Mouse (Mus musculus) natural killer cell, adult 2 months (primary cell): Measurements from ENCODE around the gene Scd2.
"Not testable (repeated sequence)": the region's sequence is repeated elsewhere in the genome, so short reads cannot be mapped to it uniquely, and the experiment has no call there.

Source experiments
- DNase-seq, 2 experiments: peaks; one replicate each; pipeline ENCODE4 v3.0.0; 2022; ENCODE audit warnings: low spot score in 2 of 2

Scd2 gene

GRCm38 (mm10) chr19:44292941-44293768 lies at the start of gene Scd2:
TSS of gene Scd2 (plus strand) at chr19:44293674.
- peak in 1 of 2 experiments; percentile 36 for DNase-seq

GRCm38 (mm10) chr19:44245761-44246171 lies 47.7 kb upstream of the Scd2 start:
- DNase-seq: peak; percentile 47 to 52

DNA sequence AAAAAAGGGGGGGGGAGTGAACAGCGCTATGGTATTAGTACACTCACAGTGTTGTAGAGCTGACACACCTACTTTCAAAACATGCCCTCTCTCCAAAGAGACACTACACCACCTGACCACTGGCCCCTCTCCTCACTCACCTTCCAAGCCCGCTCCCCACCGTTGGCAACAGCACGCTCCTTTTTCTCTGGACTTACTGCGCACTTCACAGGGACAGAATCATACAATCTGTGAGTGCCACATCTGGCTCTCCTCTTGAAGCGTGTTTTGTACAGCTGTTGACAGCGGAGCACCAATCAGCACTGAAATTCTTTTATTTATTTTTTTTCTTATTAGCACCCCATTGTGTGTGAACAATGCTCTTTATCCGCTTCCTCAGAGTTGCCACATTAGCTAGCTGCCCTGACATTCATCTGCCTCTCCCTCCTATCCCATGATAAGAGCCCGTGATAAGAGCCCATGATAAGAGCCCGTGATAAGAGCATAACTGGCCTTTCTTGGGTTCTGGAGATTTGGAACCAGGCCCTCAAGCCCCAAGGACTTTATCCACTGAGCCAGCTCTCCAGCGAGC lies 47.0 kb upstream of the Scd2 start:
- DNase-seq: no peak

DNA sequence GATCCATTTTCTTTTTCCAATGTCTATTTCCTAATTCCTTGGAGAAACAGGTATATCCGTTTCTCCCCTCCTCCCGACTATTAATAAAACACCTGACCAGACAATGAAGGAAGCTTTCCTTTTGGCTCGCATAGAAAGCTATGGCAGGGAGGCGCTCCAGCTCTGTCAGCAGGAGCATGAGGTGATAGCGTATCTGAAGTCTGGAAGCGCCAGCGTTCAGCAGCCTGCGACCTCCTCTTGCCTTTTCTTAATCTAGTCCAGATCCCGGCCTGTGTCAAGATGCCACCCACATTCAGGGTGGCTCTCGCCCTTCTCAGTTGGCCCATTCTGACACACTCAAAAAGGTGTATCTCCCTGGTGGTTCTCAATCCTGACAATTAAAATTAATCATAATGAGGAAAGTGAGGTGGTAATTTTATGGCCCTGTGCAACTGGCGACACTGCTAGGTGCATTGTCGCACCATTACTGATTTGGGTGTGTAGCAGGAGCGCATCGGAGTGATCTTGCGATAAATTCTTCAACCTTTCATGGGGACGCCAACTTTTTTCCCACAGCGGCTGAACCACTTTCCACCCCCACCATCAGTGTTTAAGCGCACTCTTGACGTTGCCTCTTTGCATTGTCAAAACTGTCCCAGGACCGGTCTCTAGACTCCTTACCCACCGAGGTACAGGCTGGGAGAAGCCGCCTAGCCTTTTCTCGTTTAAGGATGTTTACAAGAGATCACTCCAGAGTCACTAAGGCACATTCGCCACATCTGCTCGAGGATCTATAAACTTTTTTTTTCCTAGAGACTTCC lies 46.0 kb upstream of the Scd2 start:
- DNase-seq: peak in 1 of 2 experiments; percentile 13

GRCm38 (mm10) chr19:44248081-44248853 lies 45.2 kb upstream of the Scd2 start:
- DNase-seq: peak; percentile 97 to 98

GRCm38 (mm10) chr19:44248854-44249351 lies 44.6 kb upstream of the Scd2 start:
- no peak for DNase-seq

DNA sequence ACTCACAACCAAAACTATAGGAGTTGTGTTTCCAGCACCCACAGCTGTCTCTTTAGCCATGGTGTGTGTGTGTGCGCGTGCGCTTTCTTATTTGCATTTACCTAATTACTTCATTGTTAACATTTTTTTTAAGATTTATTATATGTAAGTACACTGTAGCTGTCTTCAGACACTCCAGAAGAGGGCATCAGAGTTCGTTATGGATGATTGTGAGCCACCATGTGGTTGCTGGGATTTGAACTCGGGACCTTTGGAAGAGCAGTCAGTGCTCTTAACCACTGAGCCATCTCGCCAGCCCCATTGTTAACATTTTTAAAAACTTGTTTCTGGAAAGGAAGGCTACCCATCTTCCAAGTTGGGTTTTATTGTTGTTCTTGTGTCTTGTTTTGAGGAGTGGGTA lies 42.3 kb upstream of the Scd2 start:
- DNase-seq: not testable (repeated sequence)

DNA sequence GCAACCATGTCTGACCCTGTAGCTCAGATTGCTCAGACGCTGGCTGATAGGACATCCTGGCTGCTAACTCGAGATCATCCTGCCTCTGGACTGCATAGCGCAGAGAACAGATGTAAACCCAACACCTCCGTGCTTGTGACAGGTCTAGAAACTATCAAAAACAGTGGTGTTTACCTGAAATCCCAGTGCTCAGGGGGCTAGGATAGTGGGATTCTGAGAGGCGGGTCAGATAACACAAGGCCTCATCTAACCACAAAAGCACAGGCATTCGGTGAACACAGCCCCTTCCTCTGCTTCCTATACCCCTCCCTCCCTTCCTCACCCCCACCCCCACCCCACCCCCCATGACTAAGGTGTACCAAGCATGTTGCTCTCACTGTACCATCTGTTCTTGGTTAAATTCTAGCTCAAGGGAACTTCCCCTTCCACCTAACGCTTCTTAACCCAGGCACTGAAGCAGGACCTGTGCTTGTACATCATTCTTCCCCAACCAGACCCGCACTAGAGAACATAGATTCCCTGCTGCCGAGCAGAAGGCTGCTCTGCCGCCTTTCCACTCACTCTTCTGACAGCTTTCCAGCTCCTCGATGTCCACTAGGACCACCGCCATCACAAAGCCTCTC lies 41.4 kb upstream of the Scd2 start:
- DNase-seq: peak in 1 of 2 experiments; percentile 28

- DNase-seq: peak; percentile 15 to 33
Measured at GRCm38 (mm10) chr19:44254106-44254505, 39.4 kb upstream of the Scd2 start.

GRCm38 (mm10) chr19:44257377-44257966 lies 36.0 kb upstream of the Scd2 start:
- no peak for DNase-seq

DNA sequence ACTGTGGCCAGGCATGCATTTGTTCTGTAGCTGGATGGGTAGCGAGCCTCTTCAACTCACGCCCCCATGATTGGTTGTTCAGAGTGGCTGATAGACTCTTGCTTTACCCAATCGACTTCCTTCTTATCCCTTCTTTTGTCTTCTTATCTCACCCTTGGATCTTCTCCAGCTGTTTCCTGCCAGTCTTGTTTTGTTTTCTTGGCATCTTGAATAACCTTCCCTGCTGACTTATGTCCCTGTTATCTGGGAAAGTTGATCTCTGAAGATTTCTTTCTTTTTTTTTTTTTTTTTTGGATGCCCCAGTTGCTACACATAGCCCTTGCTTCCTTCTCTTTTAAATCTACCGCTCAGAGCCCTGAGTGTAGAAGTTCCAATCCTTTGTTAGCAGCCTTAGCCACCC lies 34.0 kb upstream of the Scd2 start:
- DNase-seq: no peak

DNA sequence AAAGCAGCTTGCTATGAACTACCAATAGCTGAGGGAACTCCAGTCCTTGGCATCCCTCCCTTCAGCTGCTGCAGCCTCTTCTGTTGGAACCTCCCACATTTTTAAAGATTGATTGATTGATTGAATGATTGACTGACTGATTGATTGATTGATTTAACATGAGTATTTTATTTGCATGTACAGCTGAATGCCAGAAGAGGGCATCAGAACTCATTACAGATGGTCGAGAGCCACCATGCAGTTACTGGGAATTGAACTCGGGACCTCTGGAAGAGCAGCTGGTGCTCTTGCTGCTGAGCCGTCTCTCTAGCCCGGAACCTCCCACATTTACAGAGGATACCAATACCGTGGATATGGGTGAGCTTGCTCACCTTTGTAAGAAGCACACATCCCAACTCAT lies 33.0 kb upstream of the Scd2 start:
- no peak for DNase-seq

GRCm38 (mm10) chr19:44261774-44262173 lies 31.7 kb upstream of the Scd2 start:
- no peak for DNase-seq

- DNase-seq: no peak
Measured at GRCm38 (mm10) chr19:44263581-44263980, 29.9 kb upstream of the Scd2 start.

DNA sequence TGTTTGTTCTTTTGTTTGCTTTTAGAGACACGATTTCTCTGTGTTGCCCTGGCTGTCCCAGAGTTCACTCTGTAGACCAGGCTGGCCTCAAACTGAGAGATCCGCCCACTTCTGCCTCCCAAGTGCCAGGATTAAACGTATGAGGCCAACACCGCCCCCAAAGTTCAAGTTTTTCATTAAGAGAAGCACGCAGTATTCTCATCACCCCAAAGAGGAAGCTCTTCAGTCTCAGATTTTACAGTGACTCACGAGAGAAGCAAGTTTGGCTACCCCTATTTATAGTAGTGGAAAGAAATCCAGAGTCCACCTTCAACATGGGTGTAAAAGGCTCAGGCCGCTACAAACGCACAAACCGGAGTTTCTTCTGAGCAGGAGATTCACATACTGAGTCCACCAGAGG lies 29.2 kb upstream of the Scd2 start:
- no peak for DNase-seq

GRCm38 (mm10) chr19:44265300-44265699 lies 28.2 kb upstream of the Scd2 start:
- DNase-seq: no peak

DNA sequence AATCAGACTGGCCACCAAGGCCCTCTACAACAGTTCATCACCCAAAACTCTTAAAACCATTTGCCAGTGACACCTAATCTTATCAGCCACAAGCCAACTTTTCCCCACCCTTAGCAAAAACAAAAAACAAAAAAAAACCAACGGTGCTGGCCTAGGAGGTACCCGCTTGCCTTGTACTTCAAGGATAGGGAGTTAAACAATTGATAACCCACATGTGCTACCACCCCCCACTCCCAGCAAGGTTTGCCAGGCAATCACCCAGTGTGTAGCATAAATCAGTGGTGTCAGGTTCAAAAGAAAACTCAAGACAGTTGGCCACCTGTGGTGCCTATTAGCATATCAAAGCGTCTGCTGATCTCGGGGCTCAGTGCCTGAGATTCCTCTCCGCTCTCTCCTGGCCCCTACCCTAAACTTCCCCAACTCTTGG lies 27.6 kb upstream of the Scd2 start:
- no peak for DNase-seq

DNA sequence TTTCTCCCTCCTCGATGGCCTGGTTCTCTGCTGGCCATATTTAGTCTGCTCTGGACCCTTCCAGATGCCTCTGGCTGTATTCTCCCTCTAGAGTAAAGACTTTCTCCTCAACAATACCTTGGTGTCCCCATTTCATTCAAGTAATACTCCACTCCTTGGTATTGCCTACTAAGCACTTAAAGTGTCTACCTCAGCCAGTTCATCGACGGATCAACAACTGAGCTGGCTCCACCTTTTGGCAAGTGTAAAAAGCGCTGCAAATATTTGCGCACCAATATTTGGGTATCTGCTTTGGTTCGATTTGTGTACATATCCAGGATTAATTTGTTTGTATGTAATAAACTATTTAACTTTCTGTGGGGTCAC lies 27.0 kb upstream of the Scd2 start:
- no peak for DNase-seq

GRCm38 (mm10) chr19:44266824-44267498 lies 26.5 kb upstream of the Scd2 start:
- DNase-seq: peak; percentile 84 to 92

DNA sequence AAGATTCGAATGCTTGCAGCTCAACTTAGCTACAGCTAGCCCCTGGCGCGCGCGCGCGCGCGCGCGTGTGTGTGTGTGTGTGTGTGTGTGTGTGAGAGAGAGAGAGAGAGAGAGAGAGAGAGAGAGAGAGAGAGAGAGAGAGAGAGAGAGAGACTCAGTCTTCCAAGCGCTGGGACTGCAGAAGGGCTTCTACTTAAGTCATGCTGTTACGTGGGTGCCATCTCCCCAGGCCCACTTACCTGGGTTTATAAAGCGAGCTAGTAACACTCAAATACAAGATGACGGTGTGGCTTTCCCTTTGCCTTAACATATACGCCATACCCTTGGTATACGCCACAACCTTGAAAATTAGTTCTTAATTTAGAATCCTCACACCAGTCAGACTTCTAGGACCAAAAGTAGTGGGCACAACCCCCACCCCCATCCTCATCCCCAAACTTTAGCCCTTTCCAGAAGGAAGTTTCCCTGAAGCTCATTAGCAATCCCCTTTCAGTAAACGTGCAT lies 25.9 kb upstream of the Scd2 start:
- DNase-seq: no peak
